Mouse (Mus musculus): ENCODE results near the gene Tmem106b. TPM values are rescaled to one million over a fixed set of nuclear protein-coding genes. Genes with fewer than 3 reads are reported as not detected.
A peak's percentile ranks its signal among the peaks of the same experiment; 100 is the strongest.

Gene Tmem106b
- polyA plus RNA-seq (2016; fragmentation: Nextera tagmentation; extraction: Ambion mirVana), result 32.2 and 36.9 TPM in 2 replicates

GRCm38 (mm10) chr6:13069302-13070146 is at the start of gene Tmem106b:
Gene Tmem106b (plus strand): TSS chr6:13069759.
- Histone ChIP-seq H3K4me2 (peak within 1 kb of the TSS; percentile 66), H3K4me1 (replicated peaks) (peaks cover 5% of the 10 kb centered on the region), H3K27me3 (no peaks in the 10 kb centered on the region), H3K36me3 (peaks cover 22% of the 10 kb centered on the region), H3K9ac (replicated peaks) (peak within 1 kb of the TSS; percentile 93), H3K27ac (peak within 1 kb of the TSS; percentile 59), H3K4me3 (replicated peaks) (peak within 1 kb of the TSS; percentile 90), H3K9me3 (no peaks in the 10 kb centered on the region)
- ATAC-seq (ENCODE audit: insufficient number of reproducible peaks, insufficient read depth, low FRiP score, low TSS enrichment, low read depth), result peak; percentile 99
- WGBS, result 3% methylated on average over 61 of the region's 61 CpGs

- Histone ChIP-seq H3K4me3 (replicated peaks) (no peak overlapping the region), H3K9me3 (no peaks in the 10 kb centered on the region), H3K9ac (replicated peaks) (no peak overlapping the region), H3K27ac (no peak overlapping the region), H3K4me2 (no peak overlapping the region), H3K36me3 (no peaks in the 10 kb centered on the region), H3K27me3 (no peaks in the 10 kb centered on the region), H3K4me1 (replicated peaks) (no peaks in the 10 kb centered on the region)
- no peak for ATAC-seq (ENCODE audit: insufficient number of reproducible peaks, insufficient read depth, low FRiP score, low TSS enrichment, low read depth)
- 49% methylated on average over 5 of the region's 5 CpGs for WGBS
Observed at GRCm38 (mm10) chr6:13021245-13022100, 48.1 kb upstream of the Tmem106b start.

GRCm38 (mm10) chr6:13030558-13030957 is 39.0 kb upstream of the Tmem106b start:
- H3K9me3 ChIP-seq, result no peaks in the 10 kb centered on the region
- ATAC-seq (ENCODE audit: insufficient number of reproducible peaks, insufficient read depth, low FRiP score, low TSS enrichment, low read depth), result no peak
- H3K36me3 ChIP-seq, result no peaks in the 10 kb centered on the region
- no peak overlapping the region for H3K9ac ChIP-seq (replicated peaks)
- H3K27ac ChIP-seq, result no peak overlapping the region
- H3K4me1 ChIP-seq (replicated peaks), result no peaks in the 10 kb centered on the region
- no peaks in the 10 kb centered on the region for H3K27me3 ChIP-seq
- H3K4me2 ChIP-seq, result no peak overlapping the region
- H3K4me3 ChIP-seq (replicated peaks), result no peak overlapping the region

DNA sequence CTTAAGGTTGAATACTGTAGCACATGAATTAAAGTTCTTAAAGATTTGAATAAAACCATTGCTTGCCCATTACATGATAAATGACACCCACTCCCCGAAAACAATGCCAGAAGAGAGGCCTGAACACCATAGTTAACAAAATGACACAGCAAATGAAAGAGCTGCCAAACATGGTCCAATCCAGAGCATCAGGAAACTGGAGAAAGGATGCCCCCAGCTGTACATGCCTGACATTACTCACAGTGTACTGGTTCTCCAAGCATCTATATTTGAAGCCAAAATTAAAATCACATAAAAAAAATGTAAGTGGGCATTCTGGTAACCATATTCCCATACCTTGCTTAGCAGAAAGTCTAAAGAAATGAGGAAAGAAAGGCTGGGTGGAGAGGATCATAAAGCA is 38.6 kb upstream of the Tmem106b start:
- Histone ChIP-seq H3K27me3 (no peaks in the 10 kb centered on the region), H3K4me1 (replicated peaks) (no peaks in the 10 kb centered on the region), H3K27ac (no peak overlapping the region), H3K9ac (replicated peaks) (no peak overlapping the region), H3K36me3 (no peaks in the 10 kb centered on the region), H3K4me2 (no peak overlapping the region), H3K9me3 (no peaks in the 10 kb centered on the region), H3K4me3 (replicated peaks) (no peak overlapping the region)
- ATAC-seq (ENCODE audit: insufficient number of reproducible peaks, insufficient read depth, low FRiP score, low TSS enrichment, low read depth), result no peak
- 72% methylated on average over 1 of the region's 1 CpGs for WGBS

GRCm38 (mm10) chr6:13052408-13053200 is 17.0 kb upstream of the Tmem106b start:
- no peak overlapping the region for H3K4me2 ChIP-seq
- no peaks in the 10 kb centered on the region for H3K9me3 ChIP-seq
- no peak overlapping the region for H3K4me3 ChIP-seq (replicated peaks)
- no peaks in the 10 kb centered on the region for H3K27me3 ChIP-seq
- no peaks in the 10 kb centered on the region for H3K4me1 ChIP-seq (replicated peaks)
- ATAC-seq (ENCODE audit: insufficient number of reproducible peaks, insufficient read depth, low FRiP score, low TSS enrichment, low read depth), result no peak
- H3K36me3 ChIP-seq, result no peaks in the 10 kb centered on the region
- WGBS, result 85% methylated on average over 4 of the region's 4 CpGs
- H3K27ac ChIP-seq, result no peak overlapping the region
- H3K9ac ChIP-seq (replicated peaks), result no peak overlapping the region

DNA sequence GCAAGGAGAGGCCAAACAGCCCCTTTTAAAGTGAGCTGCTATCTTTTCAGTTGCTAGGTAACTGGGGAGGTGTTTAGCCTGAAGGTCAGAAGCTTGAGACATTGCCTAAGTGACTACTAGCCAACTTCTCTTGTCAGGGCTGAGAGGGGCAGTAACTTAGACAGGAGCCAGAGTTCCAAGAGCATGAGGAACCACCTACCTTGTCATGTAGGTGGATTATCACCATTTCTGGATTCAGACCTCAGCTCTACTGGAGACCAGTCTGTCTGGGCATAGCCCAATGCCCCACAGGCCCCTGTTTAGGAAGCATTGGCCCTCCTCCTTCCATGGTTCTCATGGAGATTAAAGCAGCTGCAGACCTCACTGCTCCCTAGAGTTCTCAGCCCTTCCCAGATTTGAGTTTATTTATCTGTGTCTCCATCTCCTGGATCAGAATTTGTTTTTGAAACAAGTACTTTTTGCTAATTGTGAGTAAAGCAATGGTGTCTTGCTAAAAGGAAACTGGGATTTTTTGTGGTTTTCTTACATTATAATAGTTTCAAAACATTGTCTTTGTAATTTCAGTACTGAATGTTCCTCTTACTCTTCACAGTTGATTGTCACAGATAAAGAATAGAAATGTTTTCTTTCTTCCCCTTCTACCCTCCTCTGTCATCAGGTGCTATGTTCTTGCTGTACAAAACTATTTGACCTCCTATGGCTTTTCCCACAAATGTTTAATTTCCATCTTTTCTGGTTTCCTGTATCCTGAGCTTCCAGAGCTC is 8.1 kb upstream of the Tmem106b start:
- no peaks in the 10 kb centered on the region for H3K4me1 ChIP-seq (replicated peaks)
- ATAC-seq (ENCODE audit: insufficient number of reproducible peaks, insufficient read depth, low FRiP score, low TSS enrichment, low read depth), result no peak
- no peaks in the 10 kb centered on the region for H3K9me3 ChIP-seq
- no peaks in the 10 kb centered on the region for H3K36me3 ChIP-seq
- H3K9ac ChIP-seq (replicated peaks), result no peak overlapping the region
- H3K4me3 ChIP-seq (replicated peaks), result no peak overlapping the region
- H3K27ac ChIP-seq, result no peak overlapping the region
- no peak overlapping the region for H3K4me2 ChIP-seq
- no peaks in the 10 kb centered on the region for H3K27me3 ChIP-seq

- WGBS, result 78% methylated on average over 4 of the region's 4 CpGs
- H3K9ac ChIP-seq (replicated peaks), result no peak overlapping the region
Observed at GRCm38 (mm10) chr6:13062063-13062462, 7.5 kb upstream of the Tmem106b start.

GRCm38 (mm10) chr6:13062691-13063255 is 6.8 kb upstream of the Tmem106b start:
- H3K4me3 ChIP-seq (replicated peaks), result no peak overlapping the region
- H3K36me3 ChIP-seq, result no peaks in the 10 kb centered on the region
- no peak overlapping the region for H3K9ac ChIP-seq (replicated peaks)
- H3K27ac ChIP-seq, result no peak overlapping the region
- H3K9me3 ChIP-seq, result no peaks in the 10 kb centered on the region
- no peak for ATAC-seq (ENCODE audit: insufficient number of reproducible peaks, insufficient read depth, low FRiP score, low TSS enrichment, low read depth)
- H3K4me2 ChIP-seq, result no peak overlapping the region
- no peaks in the 10 kb centered on the region for H3K27me3 ChIP-seq
- no peaks in the 10 kb centered on the region for H3K4me1 ChIP-seq (replicated peaks)
- 72% methylated on average over 2 of the region's 2 CpGs for WGBS

More at GRCm38 (mm10) chr6:13062063-13062462, 7.5 kb upstream of the Tmem106b start:
- Histone ChIP-seq H3K4me1 (replicated peaks) (no peaks in the 10 kb centered on the region), H3K27ac (no peak overlapping the region), H3K9me3 (no peaks in the 10 kb centered on the region), H3K27me3 (no peaks in the 10 kb centered on the region), H3K4me3 (replicated peaks) (no peak overlapping the region), H3K4me2 (no peak overlapping the region), H3K36me3 (no peaks in the 10 kb centered on the region)
- no peak for ATAC-seq (ENCODE audit: insufficient number of reproducible peaks, insufficient read depth, low FRiP score, low TSS enrichment, low read depth)

DNA sequence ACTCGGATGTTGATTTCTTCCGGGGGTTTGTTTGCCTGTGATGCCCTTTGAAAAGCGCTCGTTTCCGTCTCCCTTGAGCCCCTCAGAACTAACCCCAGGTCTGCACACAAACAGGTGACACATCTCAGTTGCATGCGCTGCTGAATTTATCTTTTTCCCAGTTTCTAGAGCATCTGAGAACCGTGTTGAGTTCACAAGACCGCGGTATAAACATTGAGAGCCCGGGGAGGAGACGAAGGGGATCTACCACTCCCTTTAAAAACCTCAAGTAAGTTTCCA is 527 bp downstream of the Tmem106b start:
- no peak for ATAC-seq (ENCODE audit: insufficient number of reproducible peaks, insufficient read depth, low FRiP score, low TSS enrichment, low read depth)
- Histone ChIP-seq H3K27ac (peak overlapping the region; percentile 59), H3K36me3 (peaks cover 25% of the 10 kb centered on the region), H3K27me3 (no peaks in the 10 kb centered on the region), H3K4me2 (peak overlapping the region; percentile 66), H3K4me3 (replicated peaks) (peak overlapping the region; percentile 90), H3K9me3 (no peaks in the 10 kb centered on the region), H3K9ac (replicated peaks) (peak overlapping the region; percentile 93), H3K4me1 (replicated peaks) (peaks cover 5% of the 10 kb centered on the region)
- under 1% methylated on average over 11 of the region's 11 CpGs for WGBS

DNA sequence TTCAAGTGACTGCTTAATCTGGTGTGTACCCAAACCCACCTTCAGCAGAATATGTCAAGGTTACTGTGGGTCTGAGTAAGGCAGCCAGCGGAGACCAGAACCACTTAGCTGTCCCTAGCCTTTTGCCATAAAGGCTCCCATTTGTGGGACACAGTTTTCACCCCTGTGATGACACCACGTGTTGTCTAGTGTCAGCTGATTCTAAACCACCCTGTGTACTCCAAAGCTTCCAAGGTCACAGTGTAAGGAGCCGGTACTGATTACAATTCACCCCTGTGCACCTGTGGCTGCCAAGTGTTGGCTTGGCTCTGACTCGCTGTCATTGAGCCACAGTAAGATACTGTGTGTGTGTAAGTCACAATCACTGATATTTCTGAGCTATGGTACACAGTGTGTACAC is 926 bp downstream of the Tmem106b start:
- 54% methylated on average over 4 of the region's 4 CpGs for WGBS
- H3K27me3 ChIP-seq, result no peaks in the 10 kb centered on the region
- peaks cover 5% of the 10 kb centered on the region for H3K4me1 ChIP-seq (replicated peaks)
- 0 out of 2 replicates have a peak, but pooled peaks have one; percentile 24 for ATAC-seq (ENCODE audit: insufficient number of reproducible peaks, insufficient read depth, low FRiP score, low TSS enrichment, low read depth)
- H3K4me3 ChIP-seq (replicated peaks), result peak overlapping the region; percentile 90
- peak overlapping the region; percentile 93 for H3K9ac ChIP-seq (replicated peaks)
- no peak overlapping the region for H3K27ac ChIP-seq
- peaks cover 29% of the 10 kb centered on the region for H3K36me3 ChIP-seq
- peak overlapping the region; percentile 66 for H3K4me2 ChIP-seq
- no peaks in the 10 kb centered on the region for H3K9me3 ChIP-seq
